35 mouse cellular contexts compared by ENCODE assay signal in the genomic region with DNA sequence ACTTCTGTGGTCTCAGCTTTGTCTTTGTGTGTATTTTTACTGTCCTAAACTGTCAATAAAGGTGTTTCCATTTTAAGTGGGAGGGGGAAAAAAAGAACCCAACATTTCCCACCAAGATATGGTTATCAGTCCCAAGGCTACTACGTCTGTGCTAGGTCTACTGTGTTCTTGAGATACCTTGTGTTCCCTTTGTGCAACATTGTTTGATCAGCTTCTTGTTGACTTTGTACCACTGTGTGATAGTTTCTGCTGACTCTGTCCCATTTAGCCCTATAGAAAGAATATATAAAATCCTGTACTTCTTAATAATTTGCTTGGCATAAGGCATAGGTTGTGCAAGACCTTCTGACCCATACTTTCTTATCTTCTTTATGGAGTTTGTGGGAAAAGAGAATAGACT. TPM values are rescaled to one million over a fixed set of nuclear protein-coding genes. Genes with fewer than 3 reads are reported as not detected.
"Had no signal": no experiment of that assay in that cellular context is flagged by ENCODE, and none has a peak within 500 bp of the region (broad histone marks: within the 10 kb centered on the region; RNA-seq: fewer than 3 reads in every experiment).

No protein-coding gene starts in this region.

- H3K9ac ChIP-seq: heart, embryonic 12.5 days; heart, embryonic 13.5 days; heart, embryonic 15.5 days; hindbrain, embryonic 12.5 days; hindbrain, embryonic 13.5 days; hindbrain, embryonic 14.5 days; hindbrain, embryonic 15.5 days; kidney, embryonic 15.5 days had no signal

- H3K27ac ChIP-seq: heart, adult 2 months; heart, embryonic 10.5 days; heart, embryonic 13.5 days; heart, embryonic 15.5 days; hindbrain, embryonic 10.5 days; hindbrain, embryonic 12.5 days; hindbrain, embryonic 13.5 days; hindbrain, embryonic 14.5 days; hindbrain, embryonic 15.5 days; hindbrain, postnatal 0 days; kidney, embryonic 15.5 days; kidney, postnatal 0 days; layer of hippocampus, adult 2 months had no signal

- H3K36me3 ChIP-seq: heart, embryonic 15.5 days; hindbrain, embryonic 12.5 days; hindbrain, embryonic 13.5 days; hindbrain, embryonic 15.5 days had no signal

- H3K4me3 ChIP-seq: heart, adult 2 months; heart, embryonic 10.5 days; heart, embryonic 12.5 days; heart, embryonic 13.5 days; heart, embryonic 15.5 days; hindbrain, embryonic 10.5 days; hindbrain, embryonic 12.5 days; hindbrain, embryonic 13.5 days; hindbrain, embryonic 15.5 days; kidney, embryonic 15.5 days; layer of hippocampus, adult 2 months had no signal

- ATAC-seq: hindbrain, embryonic 16.5 days; hindbrain, postnatal 0 days; inflammation-experienced regulatory T-cells, adult 6 months; intestine, postnatal 0 days had no signal

- H3K4me2 ChIP-seq: heart, embryonic 11.5 days; heart, embryonic 12.5 days; heart, embryonic 13.5 days; heart, embryonic 15.5 days; hindbrain, embryonic 12.5 days; hindbrain, embryonic 13.5 days; hindbrain, embryonic 14.5 days; hindbrain, embryonic 15.5 days; kidney, embryonic 15.5 days had no signal

- DNase-seq: heart, adult 2 months; heart, postnatal 10 days; heart, postnatal 14 days; heart, postnatal 36 days; heart, postnatal 4 days; kidney, adult 11 months; kidney, adult 18-20 months; kidney, adult 2 months; kidney, adult 8-10 months; kidney, adult 9 months; kidney, postnatal 10 days; kidney, postnatal 14 days; kidney, postnatal 25 days; kidney, postnatal 36 days; kidney, postnatal 4 days; layer of hippocampus, adult 9-11 months; layer of hippocampus, postnatal 36 days had no signal

- H3K27me3 ChIP-seq: heart, embryonic 12.5 days; heart, embryonic 13.5 days; heart, embryonic 15.5 days; hindbrain, embryonic 12.5 days; hindbrain, embryonic 13.5 days; hindbrain, embryonic 15.5 days; kidney, embryonic 15.5 days had no signal

- H3K9me3 ChIP-seq: heart, embryonic 10.5 days; heart, embryonic 12.5 days; heart, embryonic 13.5 days; heart, embryonic 15.5 days; hindbrain, embryonic 10.5 days; hindbrain, embryonic 12.5 days; hindbrain, embryonic 13.5 days; hindbrain, embryonic 15.5 days; kidney, embryonic 15.5 days had no signal

- H3K4me1 ChIP-seq: heart, embryonic 10.5 days; heart, embryonic 12.5 days; heart, embryonic 13.5 days; heart, embryonic 15.5 days; hindbrain, embryonic 10.5 days; hindbrain, embryonic 12.5 days; hindbrain, embryonic 13.5 days; hindbrain, embryonic 15.5 days; kidney, embryonic 15.5 days had no signal

RNA-seq across cellular contexts. Expression of gene Zfp708, which starts 7.6 kb away (rescaled TPM):
- polyA plus RNA-seq: large intestine, adult 2 months had no signal

RNA-seq across cellular contexts. Expression of gene Rslcan18, which starts 25.9 kb away (rescaled TPM):
- polyA plus RNA-seq: hindbrain, embryonic 10.5 days; hindbrain, embryonic 14.5 days; hindbrain, postnatal 0 days had no signal
